ENCODE assay signal across 10 mouse cellular contexts in the genomic region with DNA sequence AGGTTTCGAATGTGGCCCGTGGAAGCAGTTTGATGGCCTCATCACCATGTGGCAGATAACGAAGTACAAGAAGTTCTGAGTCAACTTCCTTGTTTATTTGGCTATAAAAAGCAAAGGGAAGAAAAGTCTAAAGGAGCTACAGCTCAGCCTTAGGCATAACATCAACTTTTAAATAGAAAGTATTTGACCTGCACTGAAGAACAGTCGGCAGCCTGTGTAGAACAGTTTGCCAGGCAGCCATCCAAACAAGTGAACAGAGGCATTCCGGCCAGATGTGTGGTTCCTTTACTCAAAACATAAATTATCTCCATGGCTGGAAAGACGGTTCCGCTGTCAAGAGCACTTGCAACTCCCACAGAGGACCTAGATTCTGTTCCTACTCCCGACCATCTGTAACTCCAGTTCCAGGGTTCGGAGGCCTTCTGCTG.
A peak's percentile ranks its signal among the peaks of the same experiment; 100 is the strongest.
DNase-seq lines count a peak whose midpoint lies in the region; ATAC-seq and TF ChIP-seq lines count a peak whose summit lies in the region.
"Had no signal": no experiment of that assay in that cellular context is flagged by ENCODE, and none has a peak within 500 bp of the region (broad histone marks: within the 10 kb centered on the region; RNA-seq: fewer than 3 reads in every experiment).

No protein-coding gene starts in this region.

- H3K27ac ChIP-seq in kidney, embryonic 14.5 days (ENCODE audit: low read depth, low read length), result no peak overlapping the region
- peak overlapping the region; percentile 43; the same call in 1 of the 2 replicates for H3K27ac ChIP-seq in lung, postnatal 0 days (ENCODE audit: low read length)
- no peak overlapping the region for H3K27ac ChIP-seq in intestine, embryonic 15.5 days

- TF ChIP-seq CTCF in lung, postnatal 0 days (IDR thresholded peaks at IDR 0.05), result no peak

- intact Hi-C loops in heart, postnatal 10 days (cut with DNase I), result loop anchor here (2.0 to 10.0 kb wide), 2 partner anchors 26 to 908 kb away; no protein-coding TSS in a partner anchor

- no peak overlapping the region for H3K9ac ChIP-seq in kidney, embryonic 14.5 days (ENCODE audit: low read depth, low read length)
- no peak overlapping the region for H3K9ac ChIP-seq in lung, postnatal 0 days (replicated peaks; ENCODE audit: low read depth)
- H3K9ac ChIP-seq in intestine, embryonic 15.5 days, result no peak overlapping the region

- no peak overlapping the region for H3K4me2 ChIP-seq in kidney, embryonic 14.5 days (replicated peaks; ENCODE audit: low read depth, low read length)
- H3K4me2 ChIP-seq in lung, postnatal 0 days (replicated peaks; ENCODE audit: low read depth, low read length), result no peak overlapping the region
- no peak overlapping the region for H3K4me2 ChIP-seq in intestine, embryonic 15.5 days (replicated peaks)

- peak; percentile 35 for DNase-seq in kidney, adult 18-20 months
- peak; percentile 54 for DNase-seq in brain, adult 2 months (ENCODE audit: low read depth, low spot score)
- DNase-seq in heart, postnatal 10 days, result peak; percentile 49 to 58
- peak; percentile 52 for DNase-seq in lung, postnatal 0 days (ENCODE audit: low spot score)
- no peak for DNase-seq in natural killer cell, adult 2 months (ENCODE audit: low spot score in 2 of 2)
- DNase-seq in spleen, postnatal 4 days (ENCODE audit: low spot score in 2 of 2), result no peak
- DNase-seq: cerebellum, postnatal 36 days; retina, postnatal 1 day had no signal

- no peaks in the 10 kb centered on the region for H3K27me3 ChIP-seq in kidney, embryonic 14.5 days (ENCODE audit: control insufficient read depth, insufficient read depth, low read length)
- no peaks in the 10 kb centered on the region for H3K27me3 ChIP-seq in lung, postnatal 0 days (replicated peaks; ENCODE audit: insufficient read depth, low read length)
- H3K27me3 ChIP-seq in intestine, embryonic 15.5 days (replicated peaks), result no peaks in the 10 kb centered on the region

- H3K9me3 ChIP-seq in kidney, embryonic 14.5 days (ENCODE audit: control insufficient read depth, low read length), result no peaks in the 10 kb centered on the region
- H3K9me3 ChIP-seq in lung, postnatal 0 days (ENCODE audit: low read length), result no peaks in the 10 kb centered on the region
- no peaks in the 10 kb centered on the region for H3K9me3 ChIP-seq in intestine, embryonic 15.5 days

- WGBS in kidney, embryonic 14.5 days, result 29% methylated on average over 9 of the region's 9 CpGs
- WGBS in lung, postnatal 0 days, result 37% methylated on average over 9 of the region's 9 CpGs
- WGBS in intestine, embryonic 15.5 days, result 44% methylated on average over 9 of the region's 9 CpGs

- no peak for ATAC-seq in kidney, embryonic 14.5 days (ENCODE audit: low FRiP score, low TSS enrichment)
- ATAC-seq in lung, postnatal 0 days, result peak; percentile 34
- no peak for ATAC-seq in intestine, embryonic 15.5 days

- TF ChIP-seq EP300 in lung, postnatal 0 days (IDR thresholded peaks at IDR 0.05), result peak; percentile 84

- no peak overlapping the region for H3K4me3 ChIP-seq in kidney, embryonic 14.5 days (ENCODE audit: low read length)
- H3K4me3 ChIP-seq in lung, postnatal 0 days (ENCODE audit: low read depth, low read length), result no peak overlapping the region
- H3K4me3 ChIP-seq in intestine, embryonic 15.5 days (replicated peaks), result no peak overlapping the region

- peaks cover 5% of the 10 kb centered on the region; the same call in 1 of the 2 replicates for H3K4me1 ChIP-seq in kidney, embryonic 14.5 days (ENCODE audit: control insufficient read depth, insufficient read depth, low read length)
- no peaks in the 10 kb centered on the region; the same call in 1 of the 2 replicates for H3K4me1 ChIP-seq in lung, postnatal 0 days (ENCODE audit: insufficient read depth, low read depth, low read length)
- peaks cover 3% of the 10 kb centered on the region; the same call in 1 of the 2 replicates for H3K4me1 ChIP-seq in intestine, embryonic 15.5 days (replicated peaks)

- H3K36me3 ChIP-seq in kidney, embryonic 14.5 days (ENCODE audit: control insufficient read depth, insufficient read depth, low read length), result no peaks in the 10 kb centered on the region
- no peaks in the 10 kb centered on the region for H3K36me3 ChIP-seq in lung, postnatal 0 days (ENCODE audit: insufficient read depth, low read length)
- H3K36me3 ChIP-seq in intestine, embryonic 15.5 days, result no peaks in the 10 kb centered on the region

Comparison
In these comparisons a context has a peak if more than half of its experiments do, and no peak if none do; other contexts are left out.
1. DNase-seq: peak in kidney, adult 18-20 months (single experiment), brain, adult 2 months (single experiment), heart, postnatal 10 days (2 of 2) and lung, postnatal 0 days (single experiment); none in natural killer cell, adult 2 months (0 of 2) and spleen, postnatal 4 days (0 of 2).